Mouse (Mus musculus) hindbrain, embryonic 14.5 days (tissue): Measurements from ENCODE around the gene Card11. TPM values are rescaled to one million over a fixed set of nuclear protein-coding genes. Genes with fewer than 3 reads are reported as not detected.

Experiments
- ATAC-seq: fragments of 200-750 bp; cut with Nextera tagmentation; 2 replicates; pipeline ENCODE4 v1.8.0; 2017; ENCODE audit warnings: moderate number of reproducible peaks, mild to moderate bottlenecking, moderate TSS enrichment, moderate library complexity; ENCODE audit not compliant: low FRiP score
- DNase-seq: peaks from one replicate; pipeline ENCODE4 v3.0.0-alpha.2; 2015; ENCODE audit warnings: low spot score
- H3K27ac ChIP-seq: fragments of 300-500 bp; sonication (generic); 2 replicates; pipeline ENCODE4 v1.5.1; 2014; ENCODE audit warnings: mild to moderate bottlenecking, moderate library complexity
- H3K27me3 ChIP-seq: fragments of 300-500 bp; sonication (generic); 2 replicates; pipeline ENCODE4 v1.6.1; 2014; ENCODE audit warnings: mild to moderate bottlenecking, low read length, mixed read lengths; ENCODE audit not compliant: control insufficient read depth, insufficient read depth
- H3K36me3 ChIP-seq: fragments of 300-500 bp; sonication (generic); replicated peaks from 2 replicates; pipeline ENCODE4 v1.6.1; 2014; ENCODE audit not compliant: control insufficient read depth, insufficient read depth
- H3K4me1 ChIP-seq: fragments of 300-500 bp; sonication (generic); replicated peaks from 2 replicates; pipeline ENCODE4 v1.6.1; 2014; ENCODE audit warnings: antibody characterized with exemption, low read length, mixed read lengths; ENCODE audit not compliant: control insufficient read depth, insufficient read depth
- H3K4me2 ChIP-seq: fragments of 300-500 bp; sonication (generic); replicated peaks from 2 replicates; pipeline ENCODE4 v1.6.1; 2014; ENCODE audit warnings: mild to moderate bottlenecking, moderate library complexity
- H3K4me3 ChIP-seq: fragments of 300-500 bp; sonication (generic); replicated peaks from 2 replicates; pipeline ENCODE4 v1.5.1; 2014; ENCODE audit warnings: mild to moderate bottlenecking, low read length
- H3K9ac ChIP-seq: fragments of 300-500 bp; sonication (generic); 2 replicates; pipeline ENCODE4 v1.6.1; 2014
- H3K9me3 ChIP-seq: fragments of 300-500 bp; sonication (generic); 2 replicates; pipeline ENCODE4 v1.6.1; 2016; ENCODE audit warnings: low read length; ENCODE audit not compliant: control insufficient read depth
- WGBS: fragments of 180-500 bp; shearing (Covaris S2); extraction: QIAGEN DNeasy Blood & Tissue Kit; methylation state at CpG from one replicate; pipeline ENCODE4 v1.1.7; 2014; 5-methylcytosine and 5-hydroxymethylcytosine counted together
- polyA plus RNA-seq: library from polyadenylated mRNA; unstranded; fragments of >200 nt; fragmentation: Nextera tagmentation; extraction: Ambion mirVana; gene quantifications from 2 replicates; pipeline ENCODE4 v1.2.1, GENCODE M21; 2014

The Card11 gene
- polyA plus RNA-seq, 1 experiment from 2014 or later, result 0.11 TPM

DNA sequence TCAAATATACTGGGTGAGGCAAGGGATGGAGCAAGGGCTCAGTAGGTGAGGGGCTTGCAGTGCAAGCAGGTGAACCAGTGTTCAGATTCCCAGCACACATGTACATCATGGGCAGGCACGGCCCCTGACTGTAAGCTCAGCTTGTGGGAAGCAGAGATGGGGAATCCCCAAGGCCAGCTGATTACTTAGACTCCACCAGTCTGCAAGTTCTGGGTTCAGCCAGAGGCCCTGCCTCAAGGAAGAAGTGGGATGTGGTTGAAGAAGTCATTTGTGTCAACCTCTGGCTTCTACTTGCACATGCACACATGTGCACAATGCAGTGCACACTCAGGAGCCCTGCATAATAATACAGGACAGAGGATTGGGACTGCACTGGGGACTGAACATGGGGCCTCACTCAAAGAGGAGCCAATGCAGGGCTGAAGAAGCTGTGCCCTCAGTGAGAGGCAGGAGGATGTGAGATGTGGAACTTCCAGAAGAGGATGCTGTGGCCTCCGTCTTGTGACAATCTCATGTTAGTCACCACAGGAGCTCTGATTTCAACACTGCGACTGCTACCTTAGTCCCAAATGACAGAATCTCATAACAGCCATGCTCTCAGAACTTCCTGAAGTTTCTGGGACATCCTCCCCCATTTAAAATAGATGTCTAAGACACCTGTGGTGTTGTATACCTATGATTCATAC lies 3.8 kb upstream of the Card11 start:
- WGBS, result 86% methylated on average over 3 of the region's 3 CpGs
- no peak for ATAC-seq

DNA sequence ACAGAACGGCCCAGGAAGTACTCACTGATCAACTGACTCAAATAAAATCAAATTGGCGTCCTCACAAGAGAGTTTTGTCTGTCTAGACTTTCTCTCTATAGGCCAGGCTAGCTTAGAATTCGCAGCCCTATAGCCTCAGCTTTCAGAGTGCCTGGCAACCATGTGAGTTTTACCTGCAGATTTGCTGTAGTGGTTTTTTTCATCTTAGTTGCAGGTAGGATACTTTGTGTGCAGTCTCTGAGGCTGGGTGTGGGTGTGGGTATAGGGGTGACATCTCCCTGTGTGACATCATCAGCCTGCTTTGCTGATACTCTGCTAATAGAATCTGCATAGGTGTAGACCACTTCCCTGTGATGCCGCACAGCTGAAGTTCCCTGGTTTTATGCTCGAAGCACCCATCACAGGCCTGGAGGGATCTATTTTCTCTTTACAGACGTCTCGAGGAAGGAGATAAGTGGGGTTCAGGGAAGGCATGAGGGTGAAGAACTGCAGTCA lies 1.2 kb downstream of the Card11 start:
- no peak overlapping the region for H3K4me2 ChIP-seq
- no peaks in the 10 kb centered on the region for H3K9me3 ChIP-seq
- no peaks in the 10 kb centered on the region for H3K27me3 ChIP-seq
- no peak overlapping the region for H3K9ac ChIP-seq
- ATAC-seq (no peak), DNase-seq (no peak)
- H3K4me1 ChIP-seq, result no peaks in the 10 kb centered on the region
- no peak overlapping the region for H3K27ac ChIP-seq
- no peak overlapping the region for H3K4me3 ChIP-seq
- 88% methylated on average over 7 of the region's 7 CpGs for WGBS
- H3K36me3 ChIP-seq, result no peaks in the 10 kb centered on the region

More for the DNA sequence above, 3.8 kb upstream of the Card11 start:
- no peak for DNase-seq
- Histone ChIP-seq H3K36me3 (no peaks in the 10 kb centered on the region), H3K9me3 (no peaks in the 10 kb centered on the region), H3K27ac (no peak overlapping the region), H3K4me1 (no peaks in the 10 kb centered on the region), H3K4me2 (no peak overlapping the region), H3K9ac (no peak overlapping the region), H3K4me3 (no peak overlapping the region), H3K27me3 (no peaks in the 10 kb centered on the region)

- Histone ChIP-seq H3K9ac (no peak overlapping the region), H3K4me2 (no peak overlapping the region), H3K27me3 (no peaks in the 10 kb centered on the region), H3K9me3 (no peaks in the 10 kb centered on the region), H3K4me1 (no peaks in the 10 kb centered on the region), H3K27ac (no peak overlapping the region), H3K36me3 (no peaks in the 10 kb centered on the region), H3K4me3 (no peak overlapping the region)
- ATAC-seq (no peak), DNase-seq (no peak)
- WGBS, result 79% methylated on average over 4 of the region's 4 CpGs
Observed at GRCm38 (mm10) chr5:140997767-140998166, 2.6 kb downstream of the Card11 start.

GRCm38 (mm10) chr5:140992093-140993070 lies 8.0 kb downstream of the Card11 start:
- no peak overlapping the region for H3K27ac ChIP-seq
- H3K9ac ChIP-seq, result no peak overlapping the region
- H3K4me1 ChIP-seq, result no peaks in the 10 kb centered on the region
- DNase-seq (no peak), ATAC-seq (no peak)
- no peaks in the 10 kb centered on the region for H3K9me3 ChIP-seq
- H3K4me2 ChIP-seq, result no peak overlapping the region
- 83% methylated on average over 11 of the region's 11 CpGs for WGBS
- H3K4me3 ChIP-seq, result no peak overlapping the region
- no peaks in the 10 kb centered on the region for H3K36me3 ChIP-seq
- no peaks in the 10 kb centered on the region for H3K27me3 ChIP-seq

GRCm38 (mm10) chr5:140985311-140986050 lies 14.9 kb downstream of the Card11 start:
- ATAC-seq, result no peak
- DNase-seq, result no peak
- no peak overlapping the region for H3K9ac ChIP-seq
- H3K36me3 ChIP-seq, result no peaks in the 10 kb centered on the region
- no peak overlapping the region for H3K4me3 ChIP-seq
- H3K4me2 ChIP-seq, result no peak overlapping the region
- no peak overlapping the region for H3K27ac ChIP-seq
- 90% methylated on average over 9 of the region's 9 CpGs for WGBS
- no peaks in the 10 kb centered on the region for H3K9me3 ChIP-seq
- no peaks in the 10 kb centered on the region for H3K27me3 ChIP-seq
- H3K4me1 ChIP-seq, result no peaks in the 10 kb centered on the region

DNA sequence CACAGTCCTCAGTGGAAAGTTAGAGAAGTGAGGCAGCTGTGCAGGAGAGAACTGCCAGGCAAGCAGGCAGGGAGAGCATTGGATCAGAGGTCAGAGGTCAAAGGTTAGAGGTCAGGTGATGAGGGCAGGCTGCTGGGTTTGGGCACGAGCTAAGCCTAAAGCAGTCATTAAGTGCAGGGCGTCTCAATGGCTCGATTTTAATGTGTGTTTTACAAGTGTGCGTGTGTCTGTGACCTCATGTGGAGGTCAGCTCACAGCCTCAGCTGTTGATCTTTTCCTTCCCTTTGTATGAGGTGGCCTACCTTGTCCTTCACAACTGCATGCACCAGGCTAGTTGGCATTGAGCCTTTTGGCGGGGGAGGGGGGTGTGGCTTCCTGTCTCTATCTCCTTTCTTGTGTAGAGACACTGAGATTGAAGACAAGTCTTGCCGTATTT lies 19.0 kb downstream of the Card11 start:
- no peaks in the 10 kb centered on the region for H3K4me1 ChIP-seq
- ATAC-seq (no peak), DNase-seq (no peak)
- peaks cover 3% of the 10 kb centered on the region; the same call in 1 of the 2 replicates for H3K9me3 ChIP-seq
- no peak overlapping the region for H3K4me3 ChIP-seq
- H3K27ac ChIP-seq, result no peak overlapping the region
- 25% methylated on average over 6 of the region's 6 CpGs for WGBS
- H3K27me3 ChIP-seq, result no peaks in the 10 kb centered on the region
- no peak overlapping the region for H3K9ac ChIP-seq
- H3K4me2 ChIP-seq, result no peak overlapping the region
- no peaks in the 10 kb centered on the region for H3K36me3 ChIP-seq

DNA sequence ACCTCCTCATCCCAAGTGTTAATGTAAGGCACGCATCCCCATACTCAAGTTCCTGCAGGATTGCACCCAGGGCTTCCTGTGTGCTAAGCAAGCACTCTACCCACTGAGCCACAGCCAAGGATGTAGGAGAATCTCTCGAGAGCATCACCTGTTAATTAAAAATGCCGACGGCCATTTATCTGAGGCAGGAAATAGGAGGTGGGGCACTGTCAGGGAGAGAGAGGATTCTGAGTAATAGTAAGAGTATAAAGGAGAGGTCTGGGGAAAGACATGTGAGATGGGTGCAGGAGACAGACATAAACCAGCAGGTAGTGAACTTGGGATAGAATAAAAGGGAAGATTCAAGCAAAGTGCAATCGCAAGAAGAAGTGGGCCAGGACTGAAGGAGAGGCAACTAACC lies 19.6 kb downstream of the Card11 start:
- Histone ChIP-seq H3K27ac (no peak overlapping the region), H3K36me3 (no peaks in the 10 kb centered on the region), H3K4me1 (no peaks in the 10 kb centered on the region), H3K4me2 (no peak overlapping the region), H3K4me3 (no peak overlapping the region), H3K9ac (no peak overlapping the region), H3K27me3 (no peaks in the 10 kb centered on the region), H3K9me3 (peaks cover 3% of the 10 kb centered on the region; the same call in 1 of the 2 replicates)
- 80% methylated on average over 5 of the region's 5 CpGs for WGBS
- DNase-seq (no peak), ATAC-seq (no peak)

GRCm38 (mm10) chr5:140980051-140980450 lies 20.3 kb downstream of the Card11 start:
- no peak overlapping the region for H3K27ac ChIP-seq
- H3K9ac ChIP-seq, result no peak overlapping the region
- no peak overlapping the region for H3K4me2 ChIP-seq
- no peaks in the 10 kb centered on the region for H3K27me3 ChIP-seq
- DNase-seq (no peak), ATAC-seq (no peak)
- no peak overlapping the region for H3K4me3 ChIP-seq
- no peaks in the 10 kb centered on the region for H3K36me3 ChIP-seq
- H3K9me3 ChIP-seq, result peaks cover 3% of the 10 kb centered on the region; the same call in 1 of the 2 replicates
- no peaks in the 10 kb centered on the region for H3K4me1 ChIP-seq
- 95% methylated on average over 2 of the region's 2 CpGs for WGBS

DNA sequence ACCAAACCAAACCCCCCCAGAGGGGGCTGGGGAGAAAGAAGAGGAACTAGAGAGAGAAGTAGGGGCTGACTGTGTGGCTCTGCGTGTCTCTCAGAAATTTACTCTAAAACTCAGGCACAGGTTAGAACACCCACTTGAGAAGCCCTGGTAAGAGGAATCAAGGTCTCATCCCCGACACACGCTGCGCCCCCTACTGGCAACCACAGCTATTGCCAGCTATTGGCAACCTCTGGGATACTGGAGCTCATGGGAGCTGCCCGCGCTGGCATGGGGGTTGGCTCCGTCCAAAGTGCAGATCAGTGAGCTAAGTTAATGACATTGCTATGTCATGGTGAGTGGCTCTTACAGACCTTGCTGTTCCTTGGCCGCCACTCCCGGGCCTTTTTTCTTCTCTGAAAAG lies 37.4 kb downstream of the Card11 start:
- Histone ChIP-seq H3K27me3 (no peaks in the 10 kb centered on the region), H3K4me2 (no peak overlapping the region), H3K9ac (no peak overlapping the region), H3K4me3 (no peak overlapping the region), H3K4me1 (no peaks in the 10 kb centered on the region), H3K36me3 (no peaks in the 10 kb centered on the region), H3K27ac (no peak overlapping the region), H3K9me3 (no peaks in the 10 kb centered on the region)
- WGBS, result 36% methylated on average over 9 of the region's 9 CpGs
- DNase-seq (peak; percentile 42), ATAC-seq (no peak)
